Mouse (Mus musculus) E14TG2a.4 (cell line): Measurements from ENCODE around the gene Slc39a2.

Source experiments
- CTCF ChIP-seq: conservative IDR thresholded peaks from 2 replicates; pipeline ENCODE4 v1.5.1; 2014; ENCODE audit warnings: low read length
- NANOG ChIP-seq: IDR thresholded peaks from 2 replicates; pipeline ENCODE4 v1.6.1; 2014; ENCODE audit warnings: borderline replicate concordance, low read length, mixed read lengths
- POU5F1 ChIP-seq: IDR thresholded peaks from 2 replicates; pipeline ENCODE4 v1.6.1; 2014; ENCODE audit warnings: low read length, borderline replicate concordance

DNA sequence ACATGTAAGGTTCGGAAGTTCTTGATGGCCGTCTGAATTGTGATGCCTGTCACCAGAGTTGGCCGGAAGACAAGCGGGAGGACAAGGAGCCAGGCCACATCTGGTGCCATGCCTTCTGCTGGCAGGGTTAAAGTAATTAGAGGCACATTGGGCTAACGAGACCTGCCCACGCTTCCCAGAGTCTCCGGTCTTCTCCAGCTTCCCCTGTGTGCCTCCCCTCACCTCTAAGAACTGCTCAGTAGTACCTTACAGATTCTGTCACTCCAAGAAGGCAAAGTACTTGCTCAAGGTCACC is 29.8 kb downstream of the Slc39a2 start, which contains the start of gene Rnase13:
- no peak for TF ChIP-seq CTCF
- TF ChIP-seq NANOG: no peak
- TF ChIP-seq POU5F1: no peak
